Mouse (Mus musculus) midbrain, embryonic 12.5 days (tissue): ENCODE results near the gene Tmod2. TPM values are rescaled to one million over a fixed set of nuclear protein-coding genes. Genes with fewer than 3 reads are reported as not detected.
"Not testable (repeated sequence)": the region's sequence is repeated elsewhere in the genome, so short reads cannot be mapped to it uniquely, and the experiment has no call there.

Experiments used
- ATAC-seq: fragments of 200-750 bp; cut with Nextera tagmentation; 2 replicates; pipeline ENCODE4 v1.8.0; 2017; ENCODE audit warnings: low read depth, moderate TSS enrichment, moderate library complexity; ENCODE audit not compliant: low FRiP score
- H3K27ac ChIP-seq: fragments of 300-500 bp; sonication (generic); replicated peaks from 2 replicates; pipeline ENCODE4 v1.5.1; 2016; ENCODE audit warnings: mild to moderate bottlenecking
- H3K27me3 ChIP-seq: fragments of 300-500 bp; sonication (generic); 2 replicates; pipeline ENCODE4 v1.6.1; 2016; ENCODE audit warnings: mild to moderate bottlenecking
- H3K36me3 ChIP-seq: fragments of 300-500 bp; sonication (generic); 2 replicates; pipeline ENCODE4 v1.6.1; 2016
- H3K4me1 ChIP-seq: fragments of 300-500 bp; sonication (generic); 2 replicates; pipeline ENCODE4 v1.6.1; 2016
- H3K4me2 ChIP-seq: fragments of 300-500 bp; sonication (generic); replicated peaks from 2 replicates; pipeline ENCODE4 v1.6.1; 2016; ENCODE audit warnings: mild to moderate bottlenecking, moderate library complexity
- H3K4me3 ChIP-seq: fragments of 300-500 bp; sonication (generic); 2 replicates; pipeline ENCODE4 v1.5.1; 2016; ENCODE audit warnings: mild to moderate bottlenecking
- H3K9ac ChIP-seq: fragments of 300-500 bp; sonication (generic); replicated peaks from 2 replicates; pipeline ENCODE4 v1.6.1; 2016; ENCODE audit warnings: mild to moderate bottlenecking, moderate library complexity
- H3K9me3 ChIP-seq: fragments of 300-500 bp; sonication (generic); 2 replicates; pipeline ENCODE4 v1.6.1; 2016; ENCODE audit warnings: mild to moderate bottlenecking
- WGBS: fragments of 180-500 bp; shearing (Covaris S2); methylation state at CpG from one replicate; pipeline ENCODE4 v1.1.7; 2016; 5-methylcytosine and 5-hydroxymethylcytosine counted together
- polyA plus RNA-seq: library from polyadenylated mRNA; unstranded; fragments of >200 nt; fragmentation: Nextera tagmentation; extraction: Ambion mirVana; gene quantifications from 2 replicates; pipeline ENCODE4 v1.2.1, GENCODE M21; 2016

Gene Tmod2
- polyA plus RNA-seq, 1 experiment from 2014 or later, result 108 TPM

DNA sequence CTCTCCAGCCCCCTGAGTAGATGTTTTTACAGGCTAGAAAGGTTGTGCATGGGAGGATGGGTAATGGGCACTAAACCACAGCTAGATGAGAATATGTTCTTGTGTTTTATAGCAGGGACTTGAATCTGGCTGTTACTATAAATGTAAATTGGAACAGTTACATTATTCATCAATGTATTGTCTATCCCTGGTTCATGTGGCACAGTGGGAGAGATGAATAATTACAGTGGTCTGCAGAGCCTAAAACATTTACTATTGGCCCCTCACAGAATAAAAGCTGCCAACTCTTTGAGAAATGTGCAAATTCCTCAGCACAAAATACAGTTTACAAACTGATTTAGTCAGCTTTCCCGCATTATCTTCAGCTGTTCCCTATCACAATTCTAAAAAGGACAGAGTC is 74.7 kb downstream of the Tmod2 start:
- Histone ChIP-seq H3K4me2 (no peak overlapping the region), H3K27me3 (no peaks in the 10 kb centered on the region), H3K9me3 (no peaks in the 10 kb centered on the region), H3K4me3 (no peak overlapping the region), H3K9ac (no peak overlapping the region), H3K4me1 (peaks cover 2% of the 10 kb centered on the region; the same call in 1 of the 2 replicates), H3K36me3 (no peaks in the 10 kb centered on the region), H3K27ac (no peak overlapping the region)
- ATAC-seq, result no peak
- 89% methylated on average over 1 of the region's 1 CpGs for whole genome bisulfite sequencing

DNA sequence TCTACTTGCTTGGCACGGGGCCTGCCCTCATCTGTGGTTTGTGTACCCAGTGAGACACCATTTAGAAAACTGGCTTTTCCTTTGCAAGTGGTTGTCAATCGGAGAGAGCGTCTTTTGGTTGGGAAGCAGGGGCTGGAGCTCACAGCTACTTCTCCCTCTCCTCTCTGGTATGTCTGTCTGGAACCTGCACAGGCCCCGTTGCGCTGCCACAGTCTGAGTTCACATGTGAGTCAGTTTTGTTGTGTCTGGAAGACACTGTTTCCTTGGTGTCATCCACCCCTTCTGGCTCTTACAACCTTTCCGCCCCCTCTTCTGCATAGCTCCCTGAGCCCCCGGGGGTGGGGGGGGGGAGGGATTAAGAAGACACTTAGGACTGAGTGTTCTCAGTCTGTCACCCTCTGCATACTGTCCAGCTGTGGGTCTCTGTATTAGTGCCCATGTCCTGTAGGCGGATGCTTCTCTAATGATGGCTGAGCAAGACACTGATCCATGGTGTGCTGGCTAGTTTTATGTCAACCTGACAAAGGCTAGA is 76.6 kb downstream of the Tmod2 start:
- no peak overlapping the region for H3K9ac ChIP-seq
- H3K27ac ChIP-seq, result no peak overlapping the region
- H3K36me3 ChIP-seq, result no peaks in the 10 kb centered on the region
- no peak overlapping the region for H3K4me3 ChIP-seq
- no peaks in the 10 kb centered on the region for H3K27me3 ChIP-seq
- H3K9me3 ChIP-seq, result no peaks in the 10 kb centered on the region
- 96% methylated on average over 8 of the region's 8 CpGs for WGBS
- H3K4me2 ChIP-seq, result no peak overlapping the region
- H3K4me1 ChIP-seq, result no peaks in the 10 kb centered on the region
- no peak for ATAC-seq

DNA sequence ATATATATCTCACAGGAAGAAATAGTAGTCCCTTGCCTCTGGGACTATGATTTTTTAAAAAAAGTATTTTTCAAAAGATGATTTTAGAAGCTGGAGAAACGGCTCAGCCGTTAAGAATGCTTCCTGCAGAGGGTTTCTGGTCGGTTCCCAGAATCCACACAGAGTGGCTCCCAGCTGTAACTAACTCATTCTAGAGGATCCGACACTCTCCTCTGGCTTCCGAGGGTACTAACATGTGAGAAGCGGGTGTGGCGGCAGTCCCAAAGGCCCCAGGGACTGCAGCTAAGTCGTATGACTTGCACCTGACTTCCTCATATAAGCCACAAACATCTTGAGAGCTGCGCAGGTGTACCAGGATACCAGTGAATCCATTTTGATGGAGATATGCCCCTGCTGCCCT is 78.1 kb downstream of the Tmod2 start:
- not testable (repeated sequence) for H3K36me3 ChIP-seq, H3K4me1 ChIP-seq, H3K9ac ChIP-seq, H3K27me3 ChIP-seq, ATAC-seq, H3K4me2 ChIP-seq, H3K27ac ChIP-seq, H3K4me3 ChIP-seq, H3K9me3 ChIP-seq
- 89% methylated on average over 9 of the region's 9 CpGs for WGBS

DNA sequence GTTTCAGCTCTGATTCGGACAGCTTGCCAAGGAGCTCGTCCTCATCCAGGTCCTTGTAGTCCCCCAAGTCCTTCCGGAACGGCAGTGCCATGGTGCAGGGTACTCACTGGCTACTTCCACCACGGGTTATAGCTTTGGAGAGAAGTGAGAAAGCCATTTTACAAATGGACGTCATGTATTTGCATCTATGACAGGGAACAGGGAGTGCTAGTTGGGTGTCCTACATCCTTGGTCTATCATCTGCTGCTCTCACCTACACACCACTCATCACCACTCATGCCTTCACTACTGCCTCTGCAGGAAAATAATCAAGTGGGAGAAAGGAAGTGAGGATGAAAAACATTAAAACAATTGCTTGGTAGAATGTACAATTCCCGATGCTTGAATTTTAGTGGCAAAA is 78.7 kb downstream of the Tmod2 start:
- Histone ChIP-seq H3K36me3 (peaks cover 4% of the 10 kb centered on the region; the same call in 1 of the 2 replicates), H3K4me2 (no peak overlapping the region), H3K9ac (no peak overlapping the region), H3K9me3 (no peaks in the 10 kb centered on the region), H3K27ac (no peak overlapping the region), H3K4me3 (no peak overlapping the region), H3K4me1 (no peaks in the 10 kb centered on the region), H3K27me3 (no peaks in the 10 kb centered on the region)
- ATAC-seq, result no peak
- WGBS, result 93% methylated on average over 7 of the region's 7 CpGs

DNA sequence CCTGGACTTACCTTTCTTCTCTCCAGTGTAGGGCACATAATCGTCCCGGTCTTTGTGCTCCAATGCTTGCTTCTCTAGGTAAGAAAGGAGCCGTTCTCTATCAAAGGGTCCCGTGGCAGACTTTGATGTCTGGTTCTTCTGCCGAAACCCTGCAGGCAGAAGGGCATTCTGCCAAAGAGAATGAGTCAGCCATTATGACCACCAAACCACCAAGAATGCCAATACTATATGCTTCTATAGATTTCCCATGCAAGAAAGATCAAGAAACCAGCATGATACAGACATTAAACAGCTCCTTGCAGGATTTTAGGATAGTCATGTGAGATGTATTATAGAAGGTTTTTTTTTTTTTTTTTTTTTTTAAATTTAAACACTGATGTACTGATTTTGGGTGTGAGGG is 81.8 kb downstream of the Tmod2 start:
- Histone ChIP-seq H3K4me2 (no peak overlapping the region), H3K9me3 (no peaks in the 10 kb centered on the region), H3K4me3 (no peak overlapping the region), H3K36me3 (peaks cover 4% of the 10 kb centered on the region; the same call in 1 of the 2 replicates), H3K27ac (no peak overlapping the region), H3K9ac (no peak overlapping the region), H3K27me3 (no peaks in the 10 kb centered on the region), H3K4me1 (no peaks in the 10 kb centered on the region)
- 89% methylated on average over 5 of the region's 5 CpGs for WGBS
- ATAC-seq, result no peak

DNA sequence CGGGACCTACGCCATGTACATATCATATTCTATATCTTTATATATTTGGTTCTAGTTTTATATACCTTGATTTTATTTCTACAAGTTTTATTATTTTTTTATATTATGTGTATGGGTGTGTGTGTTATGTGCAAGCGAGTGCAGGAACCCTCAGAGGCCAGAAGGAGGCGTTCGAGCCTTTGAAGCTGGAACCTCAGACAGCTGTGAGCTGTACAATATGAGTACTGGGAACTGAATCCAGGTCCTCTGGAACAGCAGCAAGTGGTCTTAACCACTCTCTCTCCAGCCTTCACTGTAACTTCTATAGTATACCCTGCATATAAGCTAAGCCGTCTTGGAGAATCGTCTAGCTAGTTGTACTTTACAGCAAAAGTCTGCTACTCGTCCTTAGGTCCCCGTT is 83.0 kb downstream of the Tmod2 start:
- Histone ChIP-seq H3K9ac (no peak overlapping the region), H3K4me1 (no peaks in the 10 kb centered on the region), H3K4me3 (no peak overlapping the region), H3K36me3 (peaks cover 4% of the 10 kb centered on the region; the same call in 1 of the 2 replicates), H3K27me3 (no peaks in the 10 kb centered on the region), H3K9me3 (no peaks in the 10 kb centered on the region), H3K4me2 (no peak overlapping the region), H3K27ac (no peak overlapping the region)
- ATAC-seq, result no peak
- WGBS, result 96% methylated on average over 9 of the region's 9 CpGs

DNA sequence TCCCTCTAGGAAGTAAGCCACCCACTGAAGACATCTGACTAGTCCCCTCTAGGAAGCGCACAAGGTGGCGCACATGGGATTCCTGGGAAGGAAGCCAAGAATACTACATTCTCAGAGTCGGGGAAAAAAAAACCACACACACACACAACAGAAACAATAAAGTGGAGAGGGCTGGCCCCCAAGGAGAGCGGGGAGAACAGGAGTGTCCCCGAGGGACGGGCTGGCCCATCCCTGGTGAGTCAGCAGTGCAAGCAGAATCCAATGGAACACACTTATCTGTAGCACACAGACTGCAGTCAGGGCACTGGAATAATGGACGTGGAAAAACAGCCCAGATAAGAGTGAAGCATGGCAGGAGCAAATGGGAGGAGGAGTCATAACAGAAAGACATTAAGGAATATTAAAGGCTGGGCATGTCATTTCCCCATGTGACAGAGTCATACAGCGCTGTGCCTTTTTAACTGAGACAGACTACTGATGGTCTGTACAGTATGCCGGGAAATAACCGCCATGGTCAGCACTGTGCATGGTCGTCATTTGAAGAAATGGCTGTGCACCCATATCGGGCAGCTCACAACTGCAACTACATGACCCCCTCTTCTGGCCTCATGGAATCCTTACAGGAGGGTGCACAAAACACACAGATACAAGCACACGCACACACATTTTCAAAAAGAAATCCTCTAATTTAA is 83.6 kb downstream of the Tmod2 start:
- H3K4me2 ChIP-seq, result no peak overlapping the region
- no peak overlapping the region for H3K27ac ChIP-seq
- WGBS, result 88% methylated on average over 13 of the region's 13 CpGs
- no peak for ATAC-seq
- peaks cover 4% of the 10 kb centered on the region; the same call in 1 of the 2 replicates for H3K36me3 ChIP-seq
- H3K27me3 ChIP-seq, result no peaks in the 10 kb centered on the region
- H3K4me1 ChIP-seq, result no peaks in the 10 kb centered on the region
- no peak overlapping the region for H3K4me3 ChIP-seq
- H3K9ac ChIP-seq, result no peak overlapping the region
- no peaks in the 10 kb centered on the region for H3K9me3 ChIP-seq

DNA sequence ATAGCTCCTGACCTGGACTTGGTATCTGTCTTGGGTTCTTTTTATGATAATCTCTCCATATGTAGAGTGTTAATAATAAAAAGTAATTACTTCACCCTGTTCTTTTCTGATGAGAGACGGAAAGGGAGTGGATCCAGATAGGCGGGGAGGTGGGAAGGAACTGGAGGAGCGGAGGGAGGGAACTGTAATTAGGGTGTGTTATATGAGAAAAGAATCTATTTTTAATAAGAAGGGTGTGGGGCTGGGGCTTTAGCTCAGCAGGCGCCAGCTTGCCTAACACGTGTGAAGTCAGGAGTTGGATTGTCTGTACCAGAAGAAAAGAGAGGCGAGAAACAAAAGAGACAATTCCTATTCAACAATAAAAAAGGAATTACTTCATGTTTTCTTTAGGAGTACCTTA is 87.5 kb downstream of the Tmod2 start:
- Histone ChIP-seq H3K4me2 (no peak overlapping the region), H3K27me3 (no peaks in the 10 kb centered on the region), H3K9me3 (no peaks in the 10 kb centered on the region), H3K4me3 (no peak overlapping the region), H3K4me1 (no peaks in the 10 kb centered on the region), H3K9ac (no peak overlapping the region), H3K36me3 (peaks cover 11% of the 10 kb centered on the region; the same call in 1 of the 2 replicates), H3K27ac (no peak overlapping the region)
- ATAC-seq, result no peak
- 52% methylated on average over 6 of the region's 6 CpGs for whole genome bisulfite sequencing

DNA sequence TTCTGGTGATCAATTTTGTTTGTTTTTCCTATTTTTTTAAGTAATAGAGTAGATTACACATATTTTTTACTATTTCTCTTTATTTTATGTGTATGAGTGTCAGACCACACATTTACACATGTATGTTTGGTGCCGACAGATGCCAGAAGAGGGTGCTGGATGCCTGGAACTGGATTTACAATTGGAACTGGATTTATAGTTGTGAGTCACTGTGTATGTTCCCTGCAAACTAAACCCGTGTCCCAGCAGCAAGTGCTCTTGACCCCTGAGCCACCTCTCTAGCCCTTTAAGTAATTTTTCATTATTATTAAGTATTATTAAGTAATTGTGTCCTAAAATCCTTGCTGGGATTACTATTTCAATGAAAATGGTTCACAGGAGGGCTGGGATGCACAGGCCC is 88.9 kb downstream of the Tmod2 start:
- ATAC-seq, result no peak
- no peaks in the 10 kb centered on the region for H3K27me3 ChIP-seq
- no peak overlapping the region for H3K4me2 ChIP-seq
- no peak overlapping the region for H3K4me3 ChIP-seq
- H3K27ac ChIP-seq, result no peak overlapping the region
- no peak overlapping the region for H3K9ac ChIP-seq
- H3K9me3 ChIP-seq, result no peaks in the 10 kb centered on the region
- 76% methylated on average over 2 of the region's 2 CpGs for WGBS
- peaks cover 7% of the 10 kb centered on the region; the same call in 1 of the 2 replicates for H3K36me3 ChIP-seq
- H3K4me1 ChIP-seq, result no peaks in the 10 kb centered on the region

DNA sequence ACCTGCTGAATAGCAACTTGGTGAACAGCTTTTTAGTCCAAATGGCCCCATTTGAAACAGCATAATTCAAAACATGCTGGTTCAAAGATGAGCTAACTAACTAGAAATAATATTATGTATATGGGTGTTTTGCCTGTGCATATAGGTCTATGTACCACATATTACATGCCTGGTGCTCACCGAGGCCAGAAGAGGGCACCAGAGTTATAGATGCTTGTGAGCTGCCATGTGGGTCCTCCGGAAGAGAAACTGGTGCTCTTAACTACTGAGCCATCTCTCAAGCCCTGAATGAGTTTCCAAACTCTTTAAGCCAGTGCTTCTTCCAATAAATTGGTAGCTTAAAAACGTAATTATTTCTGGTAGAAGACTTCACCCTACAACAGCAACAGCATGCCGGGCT is 89.3 kb downstream of the Tmod2 start:
- 59% methylated on average over 4 of the region's 4 CpGs for WGBS

DNA sequence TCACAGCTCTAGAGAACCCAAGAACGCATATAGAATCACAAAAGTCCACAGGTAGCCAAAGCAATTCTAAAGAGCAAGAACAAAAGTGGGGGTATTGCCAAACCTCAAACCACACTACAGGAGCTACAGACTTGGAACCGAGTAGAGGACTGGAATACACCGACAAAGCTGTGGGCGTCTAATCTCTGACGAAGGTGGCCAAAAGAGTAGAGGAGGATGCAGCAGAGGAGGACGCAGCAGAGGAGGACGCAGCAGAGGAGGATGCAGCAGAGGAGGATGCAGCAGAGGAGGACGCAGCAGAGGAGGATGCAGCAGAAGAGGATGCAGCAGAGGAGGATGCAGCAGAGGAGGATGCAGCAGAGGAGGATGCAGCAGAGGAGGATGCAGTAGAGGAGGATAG is 90.2 kb downstream of the Tmod2 start:
- Histone ChIP-seq H3K4me2 (no peak overlapping the region), H3K27me3 (no peaks in the 10 kb centered on the region), H3K9me3 (no peaks in the 10 kb centered on the region), H3K9ac (no peak overlapping the region), H3K27ac (no peak overlapping the region), H3K36me3 (peaks cover 7% of the 10 kb centered on the region; the same call in 1 of the 2 replicates), H3K4me3 (no peak overlapping the region), H3K4me1 (no peaks in the 10 kb centered on the region)
- 96% methylated on average over 8 of the region's 8 CpGs for WGBS
- ATAC-seq, result no peak

More for the DNA sequence above, 89.3 kb downstream of the Tmod2 start:
- H3K27ac ChIP-seq, result no peak overlapping the region
- no peak overlapping the region for H3K4me3 ChIP-seq
- ATAC-seq, result no peak
- H3K9me3 ChIP-seq, result no peaks in the 10 kb centered on the region
- no peak overlapping the region for H3K9ac ChIP-seq
- H3K36me3 ChIP-seq, result peaks cover 7% of the 10 kb centered on the region; the same call in 1 of the 2 replicates
- H3K4me2 ChIP-seq, result no peak overlapping the region
- no peaks in the 10 kb centered on the region for H3K27me3 ChIP-seq
- H3K4me1 ChIP-seq, result no peaks in the 10 kb centered on the region

DNA sequence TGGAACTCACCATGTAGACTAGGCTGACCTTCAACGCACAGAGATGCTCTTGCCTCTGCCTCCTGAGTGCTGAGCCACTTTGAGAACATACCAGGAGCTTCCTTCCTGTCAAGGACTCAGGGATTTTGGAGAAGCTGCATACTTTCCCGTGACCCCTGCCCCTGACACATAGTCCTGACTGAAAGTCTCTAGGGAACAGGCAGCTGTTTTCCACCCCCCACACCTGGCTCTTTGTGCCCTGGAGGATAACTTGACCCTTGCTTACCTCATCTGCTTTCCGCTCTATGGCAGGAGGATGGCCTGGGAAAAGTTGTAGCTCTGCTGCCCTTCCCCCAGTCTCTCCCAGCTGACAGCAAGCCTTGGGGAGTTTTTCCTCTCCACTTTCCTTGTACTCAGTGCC is 93.4 kb downstream of the Tmod2 start:
- H3K4me2 ChIP-seq, result no peak overlapping the region
- H3K27ac ChIP-seq, result no peak overlapping the region
- ATAC-seq, result no peak
- H3K4me1 ChIP-seq, result no peaks in the 10 kb centered on the region
- H3K36me3 ChIP-seq, result peaks cover 18% of the 10 kb centered on the region
- no peak overlapping the region for H3K4me3 ChIP-seq
- H3K9me3 ChIP-seq, result no peaks in the 10 kb centered on the region
- 71% methylated on average over 3 of the region's 3 CpGs for WGBS
- no peaks in the 10 kb centered on the region for H3K27me3 ChIP-seq
- H3K9ac ChIP-seq, result no peak overlapping the region
